Mouse (Mus musculus) adrenal gland, adult 2 months (tissue): ENCODE measurements at regions not wholly inside any gene's neighbourhood (a gene's known extent, or its start where the extent isn't known, plus 50 kb on each side); places are given as distances from the start of the nearest gene placed in this dataset.
"Not testable (repeated sequence)": the region's sequence is repeated elsewhere in the genome, so short reads cannot be mapped to it uniquely, and the experiment has no call there.

ENCODE experiments used
- DNase-seq: peaks from one replicate; pipeline ENCODE4 v3.0.0; 2021

DNA sequence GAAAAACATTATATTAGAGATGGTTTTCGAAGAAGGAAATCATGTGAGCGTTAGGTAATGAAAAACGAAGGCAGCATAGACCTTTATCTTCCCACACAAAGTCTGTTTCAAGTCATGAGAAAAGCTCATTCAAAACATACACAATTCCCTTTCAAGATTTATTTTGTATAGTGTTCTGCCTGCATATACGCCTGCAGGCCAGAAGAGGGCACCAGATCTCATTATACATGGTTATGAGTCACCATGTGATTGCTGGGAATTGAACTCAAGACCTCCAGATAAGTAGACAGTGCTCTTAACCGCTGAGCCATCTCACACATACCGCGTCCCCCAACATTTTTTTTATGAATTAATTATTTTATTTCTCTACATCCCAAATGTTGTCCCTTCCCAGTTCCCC is 578.3 kb upstream of the Ccdc54 start:
- DNase-seq, result no peak

DNA sequence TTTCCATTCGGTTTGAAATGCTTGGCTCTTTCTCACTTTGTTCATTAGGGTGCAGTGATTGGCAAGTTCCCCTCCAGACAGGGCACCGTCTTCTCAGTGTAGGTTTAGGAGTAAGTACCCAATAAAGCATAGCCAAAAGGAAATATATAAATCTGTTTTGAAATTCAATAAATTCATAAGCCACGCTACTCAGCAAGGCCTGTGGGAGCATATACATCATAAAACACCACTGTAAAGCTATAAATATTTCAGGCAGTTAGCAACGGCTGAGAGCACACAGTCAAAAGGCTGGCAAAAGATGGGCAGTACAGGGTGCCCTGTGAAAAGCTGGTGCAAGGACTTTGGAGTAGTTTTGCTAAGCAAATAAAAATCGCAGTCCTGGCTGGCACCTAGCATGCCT is 569.8 kb upstream of the Ccdc54 start:
- no peak for DNase-seq

DNA sequence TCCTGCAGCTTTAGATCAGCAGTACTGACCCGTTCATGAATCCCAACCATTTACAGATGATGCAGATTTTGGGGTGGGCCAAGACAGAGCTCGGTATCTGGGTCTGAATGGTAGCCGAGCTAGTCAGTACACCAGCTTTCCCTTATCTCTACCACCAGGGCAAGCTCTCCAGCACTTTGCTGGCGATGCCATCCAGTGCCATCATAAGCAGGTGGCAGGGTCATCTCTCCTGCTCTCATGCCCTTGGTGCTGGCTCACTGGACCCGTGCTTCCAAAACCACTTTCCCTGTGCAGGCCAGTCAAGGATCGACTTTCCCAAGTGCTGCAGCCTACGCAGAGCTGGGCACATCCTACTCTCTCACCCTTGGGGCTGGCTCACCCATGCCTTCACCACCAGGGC is 547.6 kb upstream of the Ccdc54 start:
- DNase-seq, result no peak

DNA sequence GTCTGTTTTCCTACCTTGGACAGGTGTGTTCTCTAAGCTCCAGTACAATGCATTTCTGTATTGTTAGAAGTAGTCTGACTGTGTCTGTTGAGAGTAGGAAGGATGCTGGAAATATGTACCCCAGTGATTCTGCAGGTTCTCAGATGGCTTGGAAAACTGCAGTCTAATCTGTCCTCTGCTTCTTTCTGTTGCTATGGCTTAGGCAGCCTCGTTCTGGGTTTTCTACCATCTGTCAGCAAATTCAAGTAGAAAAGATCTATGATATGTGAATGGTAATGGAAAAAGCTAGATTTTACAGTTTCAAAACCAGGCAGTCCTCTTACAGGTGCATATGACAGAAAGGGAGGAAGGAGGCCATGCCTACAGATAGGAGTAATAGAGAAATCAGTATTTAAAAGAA is 528.9 kb upstream of the Ccdc54 start:
- no peak for DNase-seq

DNA sequence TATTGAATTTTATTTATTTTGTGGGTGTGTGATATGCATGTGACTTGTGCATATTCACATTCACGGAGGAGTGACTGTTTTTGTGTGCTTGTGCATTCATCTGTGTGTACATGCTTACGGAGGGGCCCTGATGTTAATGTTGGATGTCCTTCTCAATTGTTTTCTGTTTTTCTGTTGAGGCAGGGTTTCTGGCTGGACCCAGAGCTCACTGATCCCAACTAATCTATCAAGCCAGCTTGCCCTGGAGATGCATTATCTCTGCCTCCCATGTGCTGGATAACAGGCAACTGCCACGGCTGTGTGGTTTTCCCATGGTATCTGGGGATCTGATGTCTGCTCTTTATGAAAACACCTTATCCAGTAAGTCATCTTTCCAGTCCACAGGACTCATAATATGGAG is 527.4 kb upstream of the Ccdc54 start:
- DNase-seq, result no peak

DNA sequence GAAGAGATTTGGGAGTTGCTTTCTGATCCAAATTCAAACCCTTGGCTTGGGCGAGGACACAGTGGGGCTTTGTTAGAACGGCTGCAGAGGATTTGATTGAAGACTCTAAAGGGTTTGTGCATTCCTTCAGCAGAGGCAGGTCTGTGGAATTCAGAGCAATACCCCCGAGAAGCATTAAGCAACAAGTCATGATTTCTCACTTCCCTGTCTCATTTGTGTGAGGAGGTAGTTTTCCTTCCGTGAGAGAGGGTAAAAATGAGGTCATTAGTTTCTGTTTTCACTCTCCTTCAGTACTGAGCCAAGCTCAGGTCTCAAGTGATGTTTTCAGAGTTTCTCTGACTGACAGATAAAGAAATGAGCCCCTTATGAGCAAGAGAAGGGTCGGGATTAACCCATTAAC is 526.9 kb upstream of the Ccdc54 start:
- no peak for DNase-seq

DNA sequence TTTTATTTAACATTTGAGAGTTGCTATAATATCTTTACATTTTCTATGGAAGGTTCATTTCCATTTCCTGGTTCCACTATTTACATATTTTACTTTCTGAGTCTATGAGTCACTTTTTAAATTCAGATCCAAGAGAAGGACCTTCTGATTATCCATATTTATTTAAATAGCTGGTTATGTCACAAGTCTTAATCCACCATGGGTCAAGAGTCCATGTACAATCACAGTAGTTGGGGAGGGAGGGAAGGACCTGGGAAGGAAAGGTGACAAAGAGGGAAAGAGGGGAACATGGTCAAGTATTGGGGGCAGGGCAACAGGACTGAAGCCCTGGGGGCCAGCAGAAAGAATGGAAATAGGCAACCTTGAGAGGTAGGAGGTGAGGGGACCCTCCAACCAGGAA is 518.9 kb upstream of the Ccdc54 start:
- DNase-seq, result no peak

DNA sequence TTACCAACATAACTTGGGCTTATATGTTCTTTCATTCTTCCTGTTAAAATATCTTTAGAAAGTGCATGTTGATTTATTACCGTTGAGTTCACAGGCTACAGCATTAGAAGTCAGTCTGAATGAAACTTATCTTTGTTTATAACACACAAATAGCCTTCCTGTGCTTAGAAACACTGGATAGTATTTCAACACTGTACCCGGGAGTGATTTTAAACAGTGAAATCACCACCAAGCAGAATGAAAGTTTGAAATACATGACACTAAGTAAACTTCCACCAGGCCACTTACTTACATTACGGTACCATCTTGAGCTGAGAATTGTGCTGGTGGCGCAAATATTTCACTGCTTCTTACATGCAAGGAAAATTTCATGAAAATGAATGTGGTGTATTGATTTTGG is 516.5 kb upstream of the Ccdc54 start:
- DNase-seq, result no peak

DNA sequence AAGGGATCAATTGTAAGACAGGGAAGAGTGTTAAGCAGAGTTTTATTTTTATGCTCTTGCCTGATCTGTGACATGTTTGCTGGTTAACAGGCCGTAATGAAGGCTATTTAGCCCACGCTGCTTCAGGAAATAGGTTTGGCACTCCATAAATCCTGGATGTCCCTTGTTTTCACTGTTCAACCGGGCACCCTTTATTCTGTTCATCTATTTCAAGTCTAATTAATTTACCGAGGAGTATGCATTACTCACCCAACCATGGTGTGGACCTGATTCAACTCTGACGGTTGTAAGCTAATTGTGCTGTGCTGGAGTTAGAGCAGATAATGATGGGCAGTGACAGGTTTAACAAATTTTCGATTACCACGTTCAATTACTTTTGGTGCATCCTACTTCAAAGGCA is 495.6 kb upstream of the Ccdc54 start:
- no peak for DNase-seq

DNA sequence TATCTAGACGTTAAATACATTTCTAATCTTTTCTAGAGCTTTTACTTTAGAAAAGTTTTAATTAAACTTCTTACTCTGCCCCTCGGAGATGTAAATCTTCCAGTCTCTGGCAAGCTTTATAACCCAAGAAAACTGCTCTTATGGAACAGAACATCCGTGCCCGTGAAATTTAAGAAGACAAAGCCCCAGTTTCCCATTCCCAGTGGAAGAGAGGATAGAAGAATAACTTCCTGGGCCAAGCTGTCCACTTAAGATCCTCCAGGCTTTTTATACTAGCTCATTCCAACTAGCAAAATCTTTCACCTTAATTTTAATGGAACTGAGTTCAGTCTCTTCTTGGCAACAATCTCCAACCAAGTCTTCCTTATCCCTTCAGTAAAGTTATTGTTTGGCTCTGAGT is 489.2 kb upstream of the Ccdc54 start:
- DNase-seq, result no peak

DNA sequence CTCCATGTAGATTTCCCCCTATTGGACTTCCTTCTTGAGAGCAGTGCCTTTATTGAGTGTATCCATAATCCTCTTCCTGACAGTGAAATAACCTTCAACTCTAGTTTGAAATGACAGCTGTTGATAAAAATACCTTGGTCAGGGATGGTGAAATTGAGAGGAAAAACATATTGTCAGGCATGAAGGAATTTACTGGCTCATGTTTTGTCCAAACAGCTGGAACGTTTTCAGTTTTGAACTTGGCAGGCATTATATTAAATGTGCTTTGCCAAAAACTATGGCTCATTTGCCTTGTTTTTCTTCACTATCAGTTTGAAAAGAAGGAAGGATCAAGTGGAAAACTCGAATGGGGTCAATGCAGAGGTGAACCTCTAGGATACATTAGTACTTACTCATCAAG is 457.7 kb upstream of the Ccdc54 start:
- no peak for DNase-seq

DNA sequence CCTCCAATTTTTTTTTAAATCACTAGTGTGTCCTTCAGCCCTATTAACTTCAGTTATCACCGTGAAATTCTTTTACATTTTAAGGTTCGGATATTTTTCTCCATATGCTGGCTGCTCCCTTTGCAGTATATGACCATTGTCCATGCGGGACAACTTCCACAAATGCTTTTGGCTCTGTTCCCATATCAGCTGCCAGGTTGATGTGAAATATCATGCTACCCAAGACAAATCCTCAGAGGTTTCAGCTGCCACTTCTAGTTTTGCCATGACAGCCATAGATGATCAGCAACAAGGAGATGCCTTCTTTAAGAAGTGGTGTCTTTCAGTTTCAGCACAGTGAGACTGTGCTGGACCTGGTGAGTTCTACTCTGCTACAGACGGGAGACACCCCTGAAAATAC is 457.2 kb upstream of the Ccdc54 start:
- DNase-seq, result no peak

DNA sequence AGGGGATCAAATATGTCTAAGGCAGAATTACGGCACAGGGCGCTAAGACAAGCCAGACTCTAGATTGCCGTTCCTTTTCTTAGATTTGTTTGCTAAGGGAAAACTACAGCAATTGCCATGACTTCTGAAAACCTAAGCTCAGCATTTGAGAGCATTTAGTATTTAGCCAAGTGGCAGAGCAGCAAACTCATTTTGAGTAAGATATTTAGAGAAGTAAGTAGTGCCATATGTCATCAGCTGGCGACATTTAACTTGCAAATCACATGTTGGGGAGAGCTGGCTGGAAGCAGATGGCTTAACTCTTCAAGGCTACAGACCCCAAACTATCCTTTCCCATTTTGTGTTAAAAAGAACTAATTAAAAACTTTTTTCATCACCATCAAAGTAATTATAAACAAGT is 450.4 kb upstream of the Ccdc54 start:
- no peak for DNase-seq

DNA sequence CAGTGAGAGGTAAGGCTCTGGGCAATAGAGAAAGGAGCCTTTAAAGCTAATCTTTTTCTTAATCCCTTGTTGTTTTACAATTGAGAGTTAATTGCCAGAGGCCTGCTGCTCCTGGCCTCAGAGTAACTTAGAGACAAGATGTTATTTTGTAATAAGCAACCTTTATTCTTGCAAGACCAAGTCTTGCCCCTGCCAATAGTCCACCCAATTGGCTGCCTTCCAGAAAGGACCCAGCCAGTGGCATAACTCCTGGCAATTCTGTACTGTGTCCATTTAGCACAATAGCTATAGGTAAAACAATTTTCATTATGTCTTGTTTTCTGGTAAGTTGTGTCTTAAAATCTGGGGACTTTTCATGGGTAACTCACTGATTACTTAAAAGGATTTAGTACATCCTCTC is 411.9 kb upstream of the Ccdc54 start:
- peak; percentile 10 for DNase-seq

DNA sequence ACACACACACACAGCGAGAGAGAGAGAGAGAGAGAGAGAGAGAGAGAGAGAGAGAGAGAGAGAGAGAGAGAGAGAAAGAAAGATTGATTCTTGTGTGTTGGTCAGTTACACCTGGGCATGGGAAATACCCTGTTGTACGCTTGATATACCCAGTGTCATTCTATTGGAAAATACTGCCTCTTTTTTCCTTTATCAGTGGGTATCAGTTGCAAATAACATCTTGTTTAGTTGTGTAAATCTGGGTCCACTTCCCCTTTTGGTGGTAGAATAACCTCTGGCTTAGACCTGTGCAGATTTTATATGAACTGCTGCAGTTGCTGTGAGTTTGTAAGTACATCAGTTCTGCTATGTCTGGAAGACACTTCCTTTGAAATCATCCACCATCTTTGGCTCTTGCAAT is 373.4 kb upstream of the Ccdc54 start:
- DNase-seq, result no peak

DNA sequence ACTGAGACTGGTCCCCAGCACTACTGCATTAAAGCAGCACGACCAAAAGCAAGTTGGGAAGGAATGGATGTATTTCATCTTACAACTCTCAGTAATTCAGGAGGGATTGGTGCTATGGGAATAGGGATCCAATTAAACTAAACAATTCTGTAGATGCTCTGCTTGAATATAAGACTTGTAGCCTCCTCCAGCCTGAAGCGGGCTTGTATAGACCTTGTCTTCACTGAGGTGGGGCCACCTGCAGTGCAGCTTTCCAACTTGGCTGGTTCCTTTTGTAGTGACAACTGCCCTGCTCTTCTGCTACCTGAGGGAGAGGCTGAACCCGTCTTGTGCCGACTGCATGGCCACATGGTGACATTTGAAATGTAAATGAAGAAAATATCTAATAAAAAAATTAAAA is 353.1 kb upstream of the Ccdc54 start:
- DNase-seq, result no peak

DNA sequence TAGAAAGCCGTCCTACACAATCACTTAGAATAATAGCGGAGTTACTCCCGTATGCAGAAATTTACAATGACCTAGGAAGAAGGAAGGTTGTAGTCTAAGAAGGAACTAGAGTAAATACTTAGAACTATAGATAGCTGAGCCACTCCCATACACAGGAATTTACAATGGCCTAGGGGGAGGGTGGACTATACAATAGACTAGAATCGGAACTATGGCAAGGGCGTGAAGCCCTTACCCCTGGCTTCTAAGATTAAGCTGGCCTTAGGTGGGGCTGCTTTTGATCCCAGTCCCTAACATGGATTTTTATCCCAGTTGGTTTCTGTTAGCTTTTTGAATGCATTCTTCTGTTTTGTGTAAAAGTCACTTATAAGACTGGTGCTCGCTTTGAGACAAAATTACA is 352.6 kb upstream of the Ccdc54 start:
- DNase-seq, result not testable (repeated sequence)

DNA sequence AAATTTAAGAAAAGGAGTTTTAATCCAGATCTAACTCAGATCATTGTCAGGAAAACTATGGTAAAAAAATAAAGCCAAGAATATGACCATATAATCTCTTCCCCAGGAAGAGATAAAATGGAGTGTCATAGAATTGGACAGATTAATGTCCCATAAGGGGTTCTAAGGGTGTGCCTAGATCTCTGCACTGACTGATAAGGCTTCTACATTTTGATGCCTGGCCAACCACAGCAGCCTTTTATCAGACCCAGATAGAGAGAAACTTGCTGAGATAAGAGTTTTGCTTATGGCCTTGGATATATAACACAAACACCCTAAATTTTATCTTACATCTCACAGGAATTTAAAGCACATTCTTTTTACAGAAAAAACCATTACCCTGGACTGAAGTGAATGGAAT is 351.3 kb upstream of the Ccdc54 start:
- no peak for DNase-seq

DNA sequence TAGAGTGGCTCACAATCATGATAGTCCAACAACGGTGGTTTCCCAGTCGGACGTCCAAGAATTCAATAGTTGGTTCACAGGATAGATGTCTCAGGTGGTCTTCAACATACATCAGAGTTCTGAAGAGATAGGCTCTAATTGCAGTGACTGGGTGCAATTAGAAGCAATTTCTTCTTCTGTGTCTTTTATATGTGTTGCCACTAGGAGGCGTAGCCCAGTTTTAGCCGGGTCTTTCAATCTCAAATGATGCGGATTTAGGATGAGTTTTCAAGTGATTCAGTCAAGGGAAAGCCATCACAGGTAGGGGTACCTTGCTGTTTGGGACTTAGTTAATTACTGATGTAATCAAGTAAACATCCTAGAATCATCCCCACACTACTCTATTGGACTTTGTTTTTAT is 348.4 kb upstream of the Ccdc54 start:
- DNase-seq, result no peak

DNA sequence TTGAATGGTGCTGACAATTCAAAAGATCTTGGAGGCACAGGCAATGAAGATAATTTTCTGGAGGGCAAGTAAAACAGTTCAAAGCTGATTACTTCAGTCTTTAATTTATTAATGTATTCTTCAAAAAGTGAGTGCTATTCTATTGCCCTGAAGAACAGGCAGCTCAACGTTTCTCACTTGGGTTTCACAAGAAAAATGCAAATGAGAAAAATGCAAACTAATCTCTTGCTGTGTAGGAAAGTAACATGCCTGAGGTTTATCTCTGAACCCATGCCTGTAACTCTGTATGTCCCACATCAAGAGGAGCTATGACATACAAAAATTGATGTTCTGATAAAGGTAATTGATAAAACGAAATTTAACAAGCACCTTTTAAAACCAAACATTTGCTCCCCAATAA is 316.8 kb upstream of the Ccdc54 start:
- DNase-seq, result no peak

DNA sequence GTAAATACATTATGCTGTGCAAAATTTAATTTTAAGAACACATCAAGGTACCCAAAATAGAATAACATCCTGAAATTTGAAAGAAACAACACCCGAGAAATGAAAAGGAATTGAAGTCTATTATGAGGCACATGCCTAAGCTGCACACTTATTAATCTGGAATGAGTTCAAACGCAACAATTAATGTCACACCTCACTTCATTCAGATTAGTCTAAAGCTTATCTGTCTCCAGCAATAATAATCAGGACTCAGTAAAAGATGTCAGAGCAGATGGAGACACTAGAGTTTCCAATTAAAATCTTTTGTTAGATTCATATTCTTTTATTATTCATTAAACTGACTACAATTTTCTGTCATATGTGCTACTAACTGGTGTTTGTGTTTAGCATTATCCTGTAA is 308.2 kb upstream of the Ccdc54 start:
- DNase-seq, result no peak

DNA sequence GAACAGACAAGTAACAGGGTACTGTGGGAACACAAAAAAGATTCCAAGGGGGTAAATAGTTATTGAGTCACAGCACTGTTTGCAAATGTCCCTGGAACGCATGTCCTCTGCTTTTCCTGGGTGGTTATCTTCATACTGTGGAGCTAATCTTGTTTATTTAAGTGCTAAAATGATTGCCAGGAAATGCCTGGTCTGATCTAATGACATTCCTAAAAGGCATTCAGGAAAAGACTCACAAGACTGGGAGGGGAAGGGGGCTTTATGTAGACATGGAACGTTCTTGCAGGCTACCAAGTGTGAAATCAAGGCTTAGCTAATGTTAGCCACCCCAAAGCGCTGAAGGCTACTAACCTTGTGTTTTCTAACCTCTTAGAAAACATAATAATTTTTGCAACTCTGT is 287.0 kb upstream of the Ccdc54 start:
- no peak for DNase-seq

DNA sequence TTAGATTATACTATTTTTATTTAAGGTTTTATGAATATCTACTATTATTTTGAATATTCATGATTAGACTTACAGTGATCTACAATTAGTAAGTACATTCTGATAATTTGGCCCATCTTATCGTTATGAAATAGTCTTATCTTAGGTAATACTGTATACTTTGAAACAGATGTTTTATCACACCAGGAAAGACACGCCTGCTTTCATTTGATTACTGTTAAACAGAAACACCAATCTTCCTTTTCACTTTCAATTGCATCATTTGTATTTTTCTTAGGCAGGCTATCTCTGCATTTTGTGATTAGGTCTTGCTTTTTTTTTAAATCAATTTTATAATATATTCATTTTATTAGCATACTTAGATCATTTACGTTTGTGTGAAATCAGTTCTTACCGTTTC is 280.4 kb upstream of the Ccdc54 start:
- DNase-seq, result no peak

DNA sequence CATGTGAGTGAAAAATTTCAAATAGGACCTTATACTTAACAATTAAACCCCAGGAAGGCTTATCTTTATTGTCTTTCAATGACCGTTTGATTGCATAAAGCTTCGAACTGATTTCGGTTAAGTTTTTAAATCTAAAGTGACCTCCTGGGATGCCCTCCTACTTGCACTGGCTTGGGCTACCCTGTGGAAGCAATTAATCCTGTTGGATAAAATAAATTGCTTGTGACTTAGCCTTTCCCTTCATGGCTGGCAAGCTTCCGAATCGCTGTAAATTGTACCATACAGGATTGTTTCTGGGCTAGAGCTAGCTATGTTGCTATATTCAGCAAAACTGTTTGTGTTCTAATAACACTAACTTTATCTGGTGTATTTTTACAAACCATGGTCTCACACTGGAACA is 272.6 kb upstream of the Ccdc54 start:
- DNase-seq, result no peak

DNA sequence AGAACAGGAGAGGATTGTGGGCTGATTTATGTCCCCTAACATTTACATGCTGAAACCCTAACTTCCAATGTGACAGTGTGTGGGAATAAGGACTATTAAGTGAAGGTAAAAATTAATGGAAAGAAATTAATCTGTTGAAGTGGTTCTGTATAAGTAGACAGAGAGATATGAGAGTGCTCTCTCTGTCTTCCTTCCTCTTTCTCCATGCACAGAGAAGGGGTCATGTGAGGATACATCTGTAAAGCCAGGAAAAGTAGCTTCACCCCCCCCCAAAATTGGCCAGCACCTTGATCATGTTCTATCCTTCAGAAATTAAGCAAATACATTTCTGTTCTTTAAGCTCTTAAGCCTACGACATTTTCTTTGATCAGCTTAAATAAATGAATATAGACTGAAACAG is 268.6 kb upstream of the Ccdc54 start:
- no peak for DNase-seq

DNA sequence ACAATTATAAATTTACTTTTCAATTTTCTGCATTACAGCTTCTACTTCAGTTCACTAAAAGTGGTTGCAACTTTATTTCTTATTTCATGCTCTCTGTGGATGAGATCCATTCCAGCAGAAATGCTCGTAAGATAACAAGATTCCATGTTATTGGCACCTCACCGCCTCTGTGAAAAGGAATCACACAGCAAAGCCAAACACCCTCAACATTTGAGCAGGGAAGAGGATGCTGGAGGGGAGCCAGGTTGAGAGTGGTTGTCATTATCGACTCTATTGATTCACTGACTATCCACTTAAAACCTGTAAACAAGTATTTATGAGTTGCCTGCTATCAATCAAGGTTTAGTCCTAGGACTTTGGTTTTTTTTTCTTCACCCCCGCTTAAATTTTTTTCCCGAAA is 261.1 kb upstream of the Ccdc54 start:
- DNase-seq, result no peak
